Mouse (Mus musculus): ENCODE measurements around the gene Cstf3.

DNA sequence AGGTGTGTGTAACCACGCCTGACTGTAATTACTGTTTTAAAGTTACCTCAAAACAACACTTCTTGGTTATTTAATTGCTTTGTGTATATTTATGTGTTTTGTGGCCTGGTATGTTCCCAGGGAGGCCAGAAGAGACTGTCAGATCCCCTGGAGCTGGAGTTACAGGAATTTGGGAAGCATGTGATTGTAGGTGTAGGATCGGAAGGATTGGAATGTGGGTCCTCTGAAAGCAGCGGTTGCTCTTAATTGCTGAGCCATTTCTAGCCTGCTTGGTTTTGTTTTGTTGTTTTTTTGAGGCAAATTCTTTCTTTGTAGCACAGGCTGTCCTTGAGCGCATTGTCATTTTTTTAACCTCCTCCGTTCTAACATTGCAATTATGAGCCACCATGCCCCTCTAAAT is 14.4 kb downstream of the Cstf3 start:
- no peak for TF ChIP-seq CTCF (IDR thresholded peaks at IDR 0.05; ENCODE audit: extremely low read depth, insufficient read depth, insufficient read length, insufficient replicate concordance)
- TF ChIP-seq POLR2A (IDR thresholded peaks at IDR 0.05; ENCODE audit: low read depth, low read length): no peak

Data from spleen, adult 2 months (tissue).